Mouse (Mus musculus) small intestine, adult 2 months (tissue): ENCODE data around the gene Map3k4. TPM values are rescaled to one million over a fixed set of nuclear protein-coding genes. Genes with fewer than 3 reads are reported as not detected.

Experiments
- H3K27ac ChIP-seq: fragments of 200-500 bp; 2 replicates; pipeline ENCODE4 v1.5.1; 2012; ENCODE audit warnings: low read depth, low read length, control low read depth, inconsistent platforms; ENCODE audit not compliant: insufficient read depth
- H3K27me3 ChIP-seq: fragments of 200-500 bp; 2 replicates; pipeline ENCODE4 v1.6.1; 2012; ENCODE audit warnings: mild to moderate bottlenecking, moderate library complexity, low read length, inconsistent platforms; ENCODE audit not compliant: control insufficient read depth, insufficient read depth
- H3K36me3 ChIP-seq: fragments of 200-500 bp; 2 replicates; pipeline ENCODE4 v1.6.1; 2012; ENCODE audit warnings: mild to moderate bottlenecking, low read length, control low read depth, inconsistent platforms; ENCODE audit not compliant: control insufficient read depth, insufficient read depth
- H3K4me1 ChIP-seq: fragments of 200-500 bp; 2 replicates; pipeline ENCODE4 v1.6.1; 2012; ENCODE audit warnings: low read length, inconsistent platforms, mixed read lengths; ENCODE audit not compliant: control insufficient read depth, insufficient read depth, insufficient read length
- H3K4me3 ChIP-seq: fragments of 200-500 bp; 2 replicates; pipeline ENCODE4 v1.5.1; 2012; ENCODE audit warnings: low read depth, mild to moderate bottlenecking, control low read depth, inconsistent platforms, low read length, moderate library complexity
- CTCF ChIP-seq: fragments of 200-500 bp; IDR thresholded peaks from 2 replicates; pipeline ENCODE4 v1.5.1; 2012; ENCODE audit warnings: low read depth, mild to moderate bottlenecking, control low read depth, inconsistent platforms, low read length, moderate library complexity, mixed read lengths; ENCODE audit not compliant: insufficient replicate concordance, insufficient read length; ENCODE audit errors: extremely low read depth
- POLR2A ChIP-seq: fragments of 200-500 bp; IDR thresholded peaks from 2 replicates; pipeline ENCODE4 v1.6.1; 2012; ENCODE audit warnings: low read depth, mild to moderate bottlenecking, control low read depth, inconsistent platforms, low read length, moderate library complexity
- WGBS: fragments of 180-500 bp; shearing (Covaris S2); methylation state at CpG from one replicate; pipeline ENCODE4 v1.1.7; 2018; 5-methylcytosine and 5-hydroxymethylcytosine counted together
- polyA plus RNA-seq: library from polyadenylated mRNA; depleted of rRNA; stranded (reverse); fragments of >200 nt; gene quantifications from 2 replicates; pipeline ENCODE4 v1.2.3, GENCODE M21; 2012

Map3k4 gene
- polyA plus RNA-seq, 1 experiment, result 44.2 TPM

- 87% methylated on average over 10 of the region's 10 CpGs for WGBS
- Histone ChIP-seq H3K36me3 (peaks cover 19% of the 10 kb centered on the region), H3K27me3 (no peaks in the 10 kb centered on the region), H3K4me3 (no peak overlapping the region), H3K27ac (no peak overlapping the region), H3K4me1 (no peaks in the 10 kb centered on the region)
- TF ChIP-seq CTCF (no peak), POLR2A (no peak)
Measured at GRCm38 (mm10) chr17:12279810-12280209, 38.8 kb downstream of the Map3k4 start.

DNA sequence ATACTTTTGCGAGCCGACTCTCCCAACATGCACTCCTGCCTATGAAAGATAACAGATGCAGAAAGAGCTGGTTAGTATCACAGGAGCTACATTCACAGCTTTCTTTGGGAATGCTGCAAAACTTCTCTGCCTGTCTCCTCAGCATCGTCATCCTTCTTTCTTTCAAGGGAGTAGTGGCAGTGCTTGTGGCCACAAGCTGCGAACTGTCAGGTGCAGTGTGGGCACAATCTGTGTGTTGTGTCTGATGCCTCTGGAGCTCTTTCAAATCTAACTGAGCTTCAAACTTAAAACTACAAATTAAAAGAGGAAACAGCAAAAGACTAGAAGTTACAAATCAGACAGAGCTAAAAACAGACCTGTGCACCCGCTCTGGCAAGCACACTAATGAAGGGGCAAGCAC is 40.5 kb downstream of the Map3k4 start:
- Histone ChIP-seq H3K27ac (no peak overlapping the region), H3K4me3 (no peak overlapping the region), H3K4me1 (no peaks in the 10 kb centered on the region), H3K27me3 (no peaks in the 10 kb centered on the region), H3K36me3 (peaks cover 19% of the 10 kb centered on the region)
- 95% methylated on average over 5 of the region's 5 CpGs for WGBS
- TF ChIP-seq POLR2A (no peak), CTCF (no peak)

GRCm38 (mm10) chr17:12277297-12277696 is 41.3 kb downstream of the Map3k4 start:
- no peak for TF ChIP-seq POLR2A
- TF ChIP-seq CTCF, result no peak
- peaks cover 20% of the 10 kb centered on the region for H3K36me3 ChIP-seq
- 86% methylated on average over 4 of the region's 4 CpGs for WGBS
- H3K4me1 ChIP-seq, result no peaks in the 10 kb centered on the region
- no peak overlapping the region for H3K27ac ChIP-seq
- H3K4me3 ChIP-seq, result no peak overlapping the region
- H3K27me3 ChIP-seq, result no peaks in the 10 kb centered on the region

DNA sequence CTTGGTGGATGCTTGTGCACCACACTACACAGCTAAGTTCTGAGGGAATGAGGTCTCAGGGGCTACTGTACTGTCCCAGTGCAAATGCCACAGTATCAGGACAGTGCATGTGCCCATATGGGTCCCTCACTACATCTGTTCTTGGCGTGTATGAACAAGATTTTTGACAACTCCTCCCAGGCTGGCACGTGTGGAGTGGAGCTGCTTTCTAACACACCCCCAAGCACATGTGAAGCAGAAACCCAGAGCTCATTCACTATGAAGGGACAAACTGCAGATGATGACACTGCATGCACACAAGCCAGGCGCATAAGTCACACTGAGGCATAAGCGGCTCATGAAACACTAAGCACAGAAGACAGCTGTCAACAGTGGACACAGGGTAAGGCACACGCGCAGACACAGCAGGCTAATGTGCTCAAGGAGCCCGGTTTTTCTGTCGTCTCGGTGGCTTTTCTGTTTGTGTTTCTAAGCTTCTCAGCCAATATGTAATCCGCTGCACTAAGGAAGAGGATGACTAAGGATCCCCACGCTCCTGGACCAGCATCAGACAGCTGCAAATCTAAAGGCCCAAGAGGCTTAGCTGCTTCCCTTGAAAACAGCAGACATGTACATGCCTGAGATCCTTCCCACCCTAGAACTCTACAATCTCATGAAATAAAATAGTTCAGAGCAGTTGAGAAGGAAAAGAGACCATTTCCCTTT is 41.9 kb downstream of the Map3k4 start:
- H3K27ac ChIP-seq, result no peak overlapping the region
- H3K4me3 ChIP-seq, result no peak overlapping the region
- WGBS, result 86% methylated on average over 11 of the region's 11 CpGs
- TF ChIP-seq POLR2A, result no peak
- H3K27me3 ChIP-seq, result no peaks in the 10 kb centered on the region
- H3K36me3 ChIP-seq, result peaks cover 24% of the 10 kb centered on the region
- no peaks in the 10 kb centered on the region for H3K4me1 ChIP-seq

DNA sequence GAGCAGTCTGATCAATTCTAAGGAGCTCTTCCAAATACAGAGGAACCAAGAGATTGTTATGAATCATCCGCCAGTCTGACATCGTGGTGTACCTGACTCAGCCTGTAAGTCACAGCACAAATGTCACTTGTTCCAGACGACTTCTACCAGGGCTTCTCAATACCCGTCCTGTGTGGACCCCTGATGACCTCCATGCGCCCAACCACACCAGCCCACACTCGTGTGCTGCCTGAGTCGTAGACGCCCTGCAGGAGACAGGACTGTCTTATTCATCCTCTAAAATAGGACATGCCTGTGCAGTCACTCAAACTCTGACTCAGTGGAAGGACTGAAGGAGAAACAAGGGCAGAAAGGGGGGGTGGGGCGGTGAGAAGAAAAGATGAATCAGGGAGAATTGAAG is 42.8 kb downstream of the Map3k4 start:
- WGBS, result 92% methylated on average over 9 of the region's 9 CpGs
- Histone ChIP-seq H3K36me3 (peaks cover 33% of the 10 kb centered on the region), H3K27ac (no peak overlapping the region), H3K4me3 (no peak overlapping the region), H3K4me1 (no peaks in the 10 kb centered on the region), H3K27me3 (no peaks in the 10 kb centered on the region)
- TF ChIP-seq POLR2A (no peak), CTCF (no peak)

GRCm38 (mm10) chr17:12273032-12273431 is 45.6 kb downstream of the Map3k4 start:
- no peaks in the 10 kb centered on the region for H3K27me3 ChIP-seq
- H3K27ac ChIP-seq, result no peak overlapping the region
- 44% methylated on average over 5 of the region's 5 CpGs for WGBS
- no peaks in the 10 kb centered on the region for H3K4me1 ChIP-seq
- peaks cover 47% of the 10 kb centered on the region for H3K36me3 ChIP-seq
- TF ChIP-seq POLR2A (no peak), CTCF (no peak)
- H3K4me3 ChIP-seq, result no peak overlapping the region

- no peaks in the 10 kb centered on the region for H3K4me1 ChIP-seq
- no peak overlapping the region for H3K4me3 ChIP-seq
- 96% methylated on average over 18 of the region's 18 CpGs for WGBS
- peaks cover 40% of the 10 kb centered on the region for H3K36me3 ChIP-seq
- H3K27me3 ChIP-seq, result no peaks in the 10 kb centered on the region
- TF ChIP-seq CTCF (no peak), POLR2A (no peak)
- no peak overlapping the region for H3K27ac ChIP-seq
Measured at GRCm38 (mm10) chr17:12271805-12272204, 46.8 kb downstream of the Map3k4 start.

DNA sequence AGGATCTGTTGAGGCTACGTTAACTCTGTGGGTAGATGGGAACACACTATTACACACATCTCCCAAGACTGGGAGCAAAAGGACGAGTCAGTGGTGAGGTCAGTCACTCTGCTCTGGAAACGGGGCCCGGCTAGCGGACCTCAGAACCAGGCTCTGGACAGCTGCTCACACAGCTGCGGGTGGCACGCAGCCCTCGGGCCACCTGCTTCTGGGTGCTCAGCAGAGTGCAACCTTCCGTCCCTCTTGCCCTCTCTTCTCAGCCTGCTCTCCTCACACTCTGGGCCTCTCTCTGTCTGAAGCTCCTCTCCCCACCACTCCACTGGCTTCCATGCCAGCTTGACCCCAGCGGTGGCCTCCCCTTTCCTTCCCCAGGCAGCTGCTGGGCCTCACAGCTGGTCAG is 50.1 kb downstream of the Map3k4 start:
- no peak overlapping the region for H3K4me3 ChIP-seq
- WGBS, result 90% methylated on average over 10 of the region's 10 CpGs
- H3K27me3 ChIP-seq, result no peaks in the 10 kb centered on the region
- no peak for TF ChIP-seq CTCF
- TF ChIP-seq POLR2A, result no peak
- no peak overlapping the region for H3K27ac ChIP-seq
- H3K4me1 ChIP-seq, result peaks cover 2% of the 10 kb centered on the region
- peaks cover 30% of the 10 kb centered on the region for H3K36me3 ChIP-seq
